Comparison of ENCODE assay signal across 12 mouse cellular contexts in genomic region chr6:39953951-39954350, GRCm38 (mm10).
"Had no signal": no experiment of that assay in that cellular context is flagged by ENCODE, and none has a peak within 500 bp of the region (broad histone marks: within the 10 kb centered on the region; RNA-seq: fewer than 3 reads in every experiment).

No protein-coding gene starts in this region.

- DNase-seq: kidney, postnatal 25 days; lung, adult 2 months; lung, postnatal 36 days; thymus, postnatal 4 days had no signal

- H3K27ac ChIP-seq: left cerebral cortex, adult 2 months; limb, embryonic 10.5 days; liver, embryonic 15.5 days; midbrain, embryonic 13.5 days; neural tube, embryonic 15.5 days; stomach, postnatal 0 days had no signal

- H3K36me3 ChIP-seq: limb, embryonic 10.5 days; liver, embryonic 15.5 days; midbrain, embryonic 13.5 days; neural tube, embryonic 15.5 days had no signal

- H3K4me2 ChIP-seq: liver, embryonic 11.5 days; liver, embryonic 15.5 days; midbrain, embryonic 13.5 days; neural tube, embryonic 15.5 days had no signal

- H3K9ac ChIP-seq: liver, embryonic 15.5 days; midbrain, embryonic 13.5 days; neural tube, embryonic 15.5 days had no signal

- ATAC-seq: lung, postnatal 0 days; midbrain, embryonic 13.5 days had no signal

- H3K9me3 ChIP-seq: limb, embryonic 10.5 days; liver, embryonic 15.5 days; midbrain, embryonic 13.5 days; neural tube, embryonic 15.5 days had no signal

- H3K4me3 ChIP-seq: left cerebral cortex, adult 2 months; limb, embryonic 10.5 days; liver, embryonic 15.5 days; midbrain, embryonic 13.5 days; neural tube, embryonic 15.5 days had no signal

- H3K27me3 ChIP-seq: liver, embryonic 15.5 days; midbrain, embryonic 13.5 days; neural tube, embryonic 15.5 days had no signal

- H3K4me1 ChIP-seq: limb, embryonic 10.5 days; liver, embryonic 15.5 days; neural tube, embryonic 15.5 days had no signal
